Mouse (Mus musculus) liver, postnatal 0 days (tissue): ENCODE data around the gene 7530416G11Rik. TPM values are rescaled to one million over a fixed set of nuclear protein-coding genes. Genes with fewer than 3 reads are reported as not detected.

Source experiments
- ATAC-seq: fragments of 200-750 bp; cut with Nextera tagmentation; 2 replicates; pipeline ENCODE4 v1.8.0; 2017; ENCODE audit warnings: mild to moderate bottlenecking, moderate library complexity
- DNase-seq: peaks from one replicate; pipeline ENCODE4 v3.0.0-alpha.2; 2016
- H3K27ac ChIP-seq: fragments of 300-500 bp; sonication (generic); 2 replicates; pipeline ENCODE4 v1.5.1; 2014; ENCODE audit warnings: antibody characterized with exemption, moderate library complexity, mild to moderate bottlenecking, low read depth
- H3K27me3 ChIP-seq: fragments of 300-500 bp; sonication (generic); 2 replicates; pipeline ENCODE4 v1.6.1; 2014; ENCODE audit warnings: low read length, control low read depth, mixed read lengths; ENCODE audit not compliant: insufficient read depth
- H3K36me3 ChIP-seq: fragments of 300-500 bp; sonication (generic); replicated peaks from 2 replicates; pipeline ENCODE4 v1.6.1; 2014; ENCODE audit warnings: mild to moderate bottlenecking, control low read depth, low read length, moderate library complexity, mixed read lengths; ENCODE audit not compliant: insufficient read depth
- H3K4me1 ChIP-seq: fragments of 300-500 bp; sonication (generic); 2 replicates; pipeline ENCODE4 v1.6.1; 2014; ENCODE audit warnings: antibody characterized with exemption, mild to moderate bottlenecking, control low read depth; ENCODE audit not compliant: insufficient read depth
- H3K4me2 ChIP-seq: fragments of 300-500 bp; sonication (generic); 2 replicates; pipeline ENCODE4 v1.6.1; 2014; ENCODE audit warnings: low read depth, mild to moderate bottlenecking, low read length, moderate library complexity, mixed read lengths
- H3K4me3 ChIP-seq: fragments of 300-500 bp; sonication (generic); 2 replicates; pipeline ENCODE4 v1.5.1; 2014; ENCODE audit warnings: low read depth, low read length
- H3K9ac ChIP-seq: fragments of 300-500 bp; sonication (generic); replicated peaks from 2 replicates; pipeline ENCODE4 v1.6.1; 2014; ENCODE audit warnings: mild to moderate bottlenecking, moderate library complexity
- H3K9me3 ChIP-seq: fragments of 300-500 bp; sonication (generic); 2 replicates; pipeline ENCODE4 v1.6.1; 2016; ENCODE audit warnings: mild to moderate bottlenecking, control low read depth, low read length, mixed read lengths
- CTCF ChIP-seq: sonication (generic); IDR thresholded peaks from 2 replicates; pipeline ENCODE4 v1.5.1; 2016; ENCODE audit warnings: antibody characterized with exemption, low read depth
- EP300 ChIP-seq: IDR thresholded peaks from 2 replicates; pipeline ENCODE4 v1.6.1; 2016; ENCODE audit warnings: antibody characterized with exemption, low read depth, mild to moderate bottlenecking
- WGBS: fragments of 180-500 bp; shearing (Covaris S2); extraction: QIAGEN DNeasy Blood & Tissue Kit; methylation state at CpG from one replicate; pipeline ENCODE4 v1.1.7; 2014; ENCODE audit not compliant: insufficient replicate concordance; 5-methylcytosine and 5-hydroxymethylcytosine counted together
- polyA plus RNA-seq: library from polyadenylated mRNA; unstranded; fragments of >200 nt; fragmentation: Nextera tagmentation; extraction: Ambion mirVana; gene quantifications from 2 replicates; pipeline ENCODE4 v1.2.1, GENCODE M21; 2015

The 7530416G11Rik gene
- polyA plus RNA-seq, 1 experiment from 2014 or later, result not detected

DNA sequence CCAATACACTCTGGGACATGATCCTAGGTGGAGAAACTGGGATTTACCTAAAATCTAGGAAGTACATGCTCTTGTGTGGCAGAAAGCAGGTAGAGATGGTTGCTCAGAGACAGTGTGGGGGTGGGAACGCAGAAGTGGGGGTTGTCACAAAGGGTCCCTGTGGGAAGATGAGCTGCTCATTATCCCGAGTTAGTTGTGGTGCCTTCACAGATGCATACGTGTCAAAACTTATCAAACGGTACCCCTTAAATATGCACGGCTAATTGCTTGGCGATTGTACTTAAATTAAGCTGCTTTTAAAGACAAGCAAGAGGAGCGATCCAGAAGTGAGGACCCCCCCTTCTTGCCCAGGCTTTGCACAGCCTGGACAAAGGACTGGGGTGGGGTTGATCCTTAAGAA lies 13.3 kb downstream of the 7530416G11Rik start:
- Histone ChIP-seq H3K4me1 (no peaks in the 10 kb centered on the region), H3K4me3 (no peak overlapping the region), H3K9ac (no peak overlapping the region), H3K9me3 (no peaks in the 10 kb centered on the region), H3K27me3 (no peaks in the 10 kb centered on the region), H3K27ac (no peak overlapping the region), H3K4me2 (no peak overlapping the region), H3K36me3 (no peaks in the 10 kb centered on the region)
- 73% methylated on average over 7 of the region's 7 CpGs for WGBS
- no peak for TF ChIP-seq EP300
- no peak for TF ChIP-seq CTCF
- ATAC-seq, result no peak
- DNase-seq, result no peak

DNA sequence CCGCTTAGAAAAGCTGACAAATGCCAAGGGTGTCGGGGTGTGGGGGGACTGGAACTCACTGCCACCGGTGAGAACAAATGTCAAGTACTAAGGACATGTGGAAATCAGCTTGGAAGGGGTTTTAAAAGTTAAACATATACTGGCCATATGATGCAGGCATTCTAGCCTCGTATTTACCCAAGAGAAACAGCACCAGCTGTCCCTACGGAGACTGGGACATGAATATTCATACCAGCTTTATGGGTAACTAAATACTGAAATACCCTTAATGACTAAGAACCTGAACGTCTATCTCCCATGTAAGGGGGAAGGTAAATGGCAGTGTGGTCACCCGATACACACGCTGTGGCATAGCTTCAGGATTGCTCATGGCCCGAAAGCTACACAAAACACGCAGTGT lies 14.1 kb downstream of the 7530416G11Rik start:
- Histone ChIP-seq H3K9me3 (no peaks in the 10 kb centered on the region), H3K27ac (no peak overlapping the region), H3K4me2 (no peak overlapping the region), H3K27me3 (no peaks in the 10 kb centered on the region), H3K4me1 (no peaks in the 10 kb centered on the region), H3K36me3 (no peaks in the 10 kb centered on the region), H3K4me3 (no peak overlapping the region), H3K9ac (no peak overlapping the region)
- DNase-seq (no peak), ATAC-seq (no peak)
- no peak for TF ChIP-seq EP300
- TF ChIP-seq CTCF, result no peak
- 75% methylated on average over 10 of the region's 10 CpGs for WGBS

DNA sequence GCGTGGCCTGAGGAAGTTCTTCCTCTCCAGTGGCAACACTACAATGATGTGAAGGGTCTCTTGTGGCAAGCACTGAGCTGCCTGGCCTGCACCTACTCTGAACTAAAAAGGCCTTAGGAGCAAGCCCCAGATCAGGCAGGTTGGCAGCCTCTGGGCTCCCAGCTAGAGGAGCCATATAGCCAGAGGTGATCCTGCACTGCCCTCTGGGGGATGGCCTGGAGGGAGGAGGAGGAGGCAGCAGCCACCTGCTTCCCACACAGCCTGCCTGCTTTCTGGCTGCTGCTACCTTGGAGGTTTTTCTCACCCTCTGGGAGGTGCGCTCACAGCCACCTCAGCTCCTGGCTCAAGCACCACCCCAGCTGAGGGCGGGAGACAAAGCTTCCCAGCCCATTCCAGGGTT lies 22.4 kb downstream of the 7530416G11Rik start:
- Histone ChIP-seq H3K9ac (no peak overlapping the region), H3K36me3 (no peaks in the 10 kb centered on the region), H3K4me2 (no peak overlapping the region), H3K4me1 (no peaks in the 10 kb centered on the region), H3K4me3 (no peak overlapping the region), H3K27me3 (no peaks in the 10 kb centered on the region), H3K27ac (no peak overlapping the region), H3K9me3 (no peaks in the 10 kb centered on the region)
- 46% methylated on average over 3 of the region's 3 CpGs for WGBS
- ATAC-seq (no peak), DNase-seq (peak; percentile 36)
- TF ChIP-seq CTCF (peak; percentile 57), EP300 (no peak)

DNA sequence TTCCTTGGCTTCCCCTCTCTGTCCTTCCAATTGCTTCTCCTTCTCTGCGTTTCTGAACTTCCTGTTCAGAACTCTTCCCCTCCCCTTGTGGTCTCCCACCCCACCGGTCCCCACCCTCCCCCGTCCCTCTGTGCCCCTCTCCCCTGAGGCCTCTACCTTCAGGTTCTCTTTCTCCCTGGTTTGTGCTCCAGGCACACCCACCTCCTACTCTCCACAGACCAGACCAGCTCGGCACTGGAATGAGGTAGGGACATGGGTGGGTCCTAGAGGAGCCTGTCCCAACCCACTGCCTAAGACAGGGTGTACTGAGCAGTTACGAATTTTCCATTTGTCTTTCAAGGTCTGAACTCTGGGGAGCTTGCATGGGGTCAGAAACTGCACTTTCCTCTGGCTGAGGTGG lies 23.1 kb downstream of the 7530416G11Rik start:
- no peaks in the 10 kb centered on the region for H3K4me1 ChIP-seq
- TF ChIP-seq CTCF, result no peak
- no peak for TF ChIP-seq EP300
- H3K27me3 ChIP-seq, result no peaks in the 10 kb centered on the region
- no peaks in the 10 kb centered on the region for H3K9me3 ChIP-seq
- no peaks in the 10 kb centered on the region for H3K36me3 ChIP-seq
- WGBS, result 22% methylated on average over 5 of the region's 5 CpGs
- ATAC-seq, result no peak
- no peak overlapping the region for H3K4me3 ChIP-seq
- no peak for DNase-seq
- no peak overlapping the region for H3K27ac ChIP-seq
- no peak overlapping the region for H3K4me2 ChIP-seq
- H3K9ac ChIP-seq, result no peak overlapping the region

DNA sequence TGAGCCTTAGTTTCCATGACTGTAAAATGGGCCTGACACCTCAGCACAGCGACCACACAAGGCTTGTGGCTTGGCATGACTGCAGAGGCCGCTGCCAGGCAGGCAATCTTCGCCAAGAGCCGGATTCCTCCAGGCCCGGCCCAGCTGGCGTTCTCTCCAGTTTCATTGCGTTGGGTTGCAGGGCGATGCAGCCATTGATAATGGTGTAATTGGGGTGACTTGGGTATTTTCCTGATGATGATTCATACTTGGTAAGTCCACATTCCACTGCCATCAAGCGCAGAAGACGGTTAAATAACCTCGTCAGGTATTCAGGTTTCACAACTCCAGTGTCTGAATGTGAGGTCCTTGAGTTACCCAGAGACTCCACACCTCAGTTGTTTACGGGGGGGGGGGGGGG lies 23.7 kb downstream of the 7530416G11Rik start:
- Histone ChIP-seq H3K9ac (no peak overlapping the region), H3K4me3 (no peak overlapping the region), H3K9me3 (no peaks in the 10 kb centered on the region), H3K27me3 (no peaks in the 10 kb centered on the region), H3K4me2 (no peak overlapping the region), H3K27ac (no peak overlapping the region), H3K36me3 (no peaks in the 10 kb centered on the region), H3K4me1 (no peaks in the 10 kb centered on the region)
- ATAC-seq (no peak), DNase-seq (no peak)
- WGBS, result 82% methylated on average over 12 of the region's 12 CpGs
- TF ChIP-seq EP300, result no peak
- no peak for TF ChIP-seq CTCF

DNA sequence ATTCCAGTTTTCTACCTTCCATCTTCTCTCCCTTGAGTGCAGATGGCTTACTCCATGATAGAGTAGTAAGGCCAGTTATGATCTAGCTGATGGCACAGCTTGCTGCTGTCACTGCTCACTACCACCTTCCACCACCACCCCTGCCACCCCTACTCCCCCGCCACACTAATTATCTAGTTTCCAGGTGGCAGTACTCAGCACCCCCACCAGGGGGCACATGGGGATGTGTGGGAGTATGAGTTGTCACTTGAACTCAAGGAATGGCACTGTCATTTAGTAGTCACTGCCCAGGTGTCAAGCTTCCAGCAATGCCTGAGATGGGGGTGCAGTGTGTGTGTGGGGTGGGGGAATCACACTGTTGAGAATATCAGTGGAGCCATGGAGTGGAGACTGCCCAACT lies 25.4 kb downstream of the 7530416G11Rik start:
- Histone ChIP-seq H3K4me1 (no peaks in the 10 kb centered on the region), H3K9me3 (no peaks in the 10 kb centered on the region), H3K9ac (no peak overlapping the region), H3K4me3 (no peak overlapping the region), H3K27ac (no peak overlapping the region), H3K4me2 (no peak overlapping the region), H3K36me3 (no peaks in the 10 kb centered on the region), H3K27me3 (no peaks in the 10 kb centered on the region)
- 22% methylated on average over 1 of the region's 1 CpGs for WGBS
- TF ChIP-seq CTCF (peak; percentile 88), EP300 (no peak)
- DNase-seq, result peak; percentile 75
- no peak; the same call in 1 of the 2 replicates for ATAC-seq

DNA sequence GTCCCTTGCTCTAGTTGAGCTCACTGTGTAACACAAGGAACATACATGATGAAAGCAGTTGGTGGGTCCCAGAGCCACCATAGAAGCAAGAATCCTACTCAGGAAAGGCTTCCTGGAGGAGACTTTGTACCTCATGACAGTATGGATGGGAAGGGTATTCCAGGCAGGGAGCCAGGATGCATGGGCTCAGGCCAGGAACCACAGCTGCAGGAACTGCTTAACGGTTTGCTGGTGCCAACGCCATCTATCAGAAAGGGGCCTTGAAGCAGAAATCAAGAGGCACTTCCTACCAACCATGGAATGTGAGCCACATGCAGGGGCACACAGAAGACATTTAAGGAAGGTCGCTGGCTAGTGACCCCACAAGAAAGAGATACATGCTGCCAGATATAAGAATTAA lies 28.3 kb downstream of the 7530416G11Rik start:
- TF ChIP-seq CTCF, result no peak
- TF ChIP-seq EP300, result no peak
- ATAC-seq (no peak), DNase-seq (no peak)
- H3K9ac ChIP-seq, result no peak overlapping the region
- H3K27ac ChIP-seq, result no peak overlapping the region
- H3K4me3 ChIP-seq, result no peak overlapping the region
- H3K36me3 ChIP-seq, result no peaks in the 10 kb centered on the region
- 57% methylated on average over 3 of the region's 3 CpGs for WGBS
- H3K9me3 ChIP-seq, result no peaks in the 10 kb centered on the region
- H3K27me3 ChIP-seq, result no peaks in the 10 kb centered on the region
- no peaks in the 10 kb centered on the region for H3K4me1 ChIP-seq
- no peak overlapping the region for H3K4me2 ChIP-seq
